Comparison of ENCODE assay signal across 9 mouse cellular contexts in genomic region chr1:132431716-132432115, GRCm38 (mm10). TPM values are rescaled to one million over a fixed set of nuclear protein-coding genes. Genes with fewer than 3 reads are reported as not detected.
DNase-seq lines count a peak whose midpoint lies in the region; ATAC-seq lines count a peak whose summit lies in the region.
"Had no signal": no experiment of that assay in that cellular context is flagged by ENCODE, and none has a peak within 500 bp of the region (broad histone marks: within the 10 kb centered on the region; RNA-seq: fewer than 3 reads in every experiment).

No protein-coding gene starts in this region.

- H3K4me1 ChIP-seq in neural tube, embryonic 13.5 days (replicated peaks): peaks cover 42% of the 10 kb centered on the region
- H3K4me1 ChIP-seq in neural tube, embryonic 15.5 days: peaks cover 26% of the 10 kb centered on the region
- H3K4me1 ChIP-seq in liver, embryonic 11.5 days (replicated peaks; ENCODE audit: control insufficient read depth, insufficient read depth, low read length): no peaks in the 10 kb centered on the region

- intact Hi-C loops in left cerebral cortex, postnatal 10 days (cut with DNase I): loop anchor here (5.0 kb wide), 1 partner anchor 39 kb away; the partner anchor contains the start of gene Tmcc2

- H3K27ac ChIP-seq in neural tube, embryonic 13.5 days (replicated peaks): peak overlapping the region; percentile 25; the same call in 1 of the 2 replicates
- H3K27ac ChIP-seq in neural tube, embryonic 15.5 days (replicated peaks): no peak overlapping the region; the same call in 1 of the 2 replicates
- no peak overlapping the region for H3K27ac ChIP-seq in liver, embryonic 11.5 days (ENCODE audit: low read depth, low read length)
- H3K27ac ChIP-seq: heart, embryonic 15.5 days had no signal

- H3K4me2 ChIP-seq in neural tube, embryonic 13.5 days: no peak overlapping the region
- no peak overlapping the region for H3K4me2 ChIP-seq in neural tube, embryonic 15.5 days
- H3K4me2 ChIP-seq in liver, embryonic 11.5 days: no peak overlapping the region
- H3K4me2 ChIP-seq: heart, embryonic 15.5 days had no signal

- WGBS in neural tube, embryonic 13.5 days: 62% methylated on average over 9 of the region's 9 CpGs
- WGBS in neural tube, embryonic 15.5 days: 49% methylated on average over 9 of the region's 9 CpGs
- WGBS in liver, embryonic 11.5 days: 73% methylated on average over 9 of the region's 9 CpGs

- DNase-seq in adrenal gland, postnatal 25 days: peak; percentile 24
- DNase-seq in adrenal gland, adult 2 months: no peak
- peak; percentile 38 for DNase-seq in gastrocnemius, postnatal 25 days
- DNase-seq in left cerebral cortex, postnatal 10 days (ENCODE audit: extremely low spot score in 1 of 2, low spot score in 2 of 2): peak; percentile 22 to 41
- no peak for DNase-seq in liver, embryonic 11.5 days (ENCODE audit: low spot score)
- DNase-seq in ovary, postnatal 10 days (ENCODE audit: low spot score): no peak

- ATAC-seq in neural tube, embryonic 13.5 days (ENCODE audit: low read depth): peak; percentile 38; the same call in 1 of the 2 replicates
- ATAC-seq in neural tube, embryonic 15.5 days (ENCODE audit: low FRiP score): no peak
- ATAC-seq in liver, embryonic 11.5 days (replicated peaks; ENCODE audit: low FRiP score): no peak

- no peak overlapping the region for H3K9ac ChIP-seq in neural tube, embryonic 13.5 days
- no peak overlapping the region for H3K9ac ChIP-seq in neural tube, embryonic 15.5 days (replicated peaks)
- H3K9ac ChIP-seq in liver, embryonic 11.5 days (ENCODE audit: low read depth, low read length): no peak overlapping the region
- H3K9ac ChIP-seq: heart, embryonic 15.5 days had no signal

- H3K4me3 ChIP-seq in neural tube, embryonic 13.5 days: no peak overlapping the region
- no peak overlapping the region for H3K4me3 ChIP-seq in neural tube, embryonic 15.5 days (replicated peaks)
- H3K4me3 ChIP-seq in liver, embryonic 11.5 days (ENCODE audit: low read depth, low read length): no peak overlapping the region
- H3K4me3 ChIP-seq: heart, embryonic 15.5 days had no signal

- H3K27me3 ChIP-seq in neural tube, embryonic 13.5 days: no peaks in the 10 kb centered on the region
- no peaks in the 10 kb centered on the region for H3K27me3 ChIP-seq in neural tube, embryonic 15.5 days (replicated peaks)
- no peaks in the 10 kb centered on the region for H3K27me3 ChIP-seq in liver, embryonic 11.5 days (replicated peaks; ENCODE audit: control insufficient read depth, insufficient read depth, low read length)
- H3K27me3 ChIP-seq: heart, embryonic 15.5 days had no signal

- H3K36me3 ChIP-seq in neural tube, embryonic 13.5 days: 0 out of 2 replicates have a peak, but pooled peaks cover 4% of the 10 kb centered on the region
- H3K36me3 ChIP-seq in neural tube, embryonic 15.5 days: 0 out of 2 replicates have a peak, but pooled peaks cover 7% of the 10 kb centered on the region
- H3K36me3 ChIP-seq in liver, embryonic 11.5 days (ENCODE audit: control insufficient read depth, insufficient read depth, low read length): 0 out of 2 replicates have a peak, but pooled peaks cover 2% of the 10 kb centered on the region

- H3K9me3 ChIP-seq in neural tube, embryonic 13.5 days: no peaks in the 10 kb centered on the region
- H3K9me3 ChIP-seq in neural tube, embryonic 15.5 days (replicated peaks): no peaks in the 10 kb centered on the region
- H3K9me3 ChIP-seq in liver, embryonic 11.5 days (ENCODE audit: control insufficient read depth, low read length): no peaks in the 10 kb centered on the region
- H3K9me3 ChIP-seq: heart, embryonic 15.5 days had no signal

RNA-seq across cellular contexts. Expression of gene Dstyk, which starts 14.4 kb away (rescaled TPM):
- total RNA-seq in adrenal gland, postnatal 25 days (2021): 20.7 and 26.8 TPM in 2 replicates
- 10 to 100 TPM; 19.9 to 23.7 TPM for total RNA-seq in adrenal gland, adult 2 months (2021)
- 11.7 and 15.5 TPM in 2 replicates for polyA plus RNA-seq in adrenal gland, adult 2 months (2012; rRNA removed)
- polyA plus RNA-seq in neural tube, embryonic 13.5 days (2015; fragmentation: Nextera tagmentation; extraction: Ambion mirVana): 9.2 and 9.8 TPM in 2 replicates
- polyA plus RNA-seq in neural tube, embryonic 15.5 days (2015; fragmentation: Nextera tagmentation; extraction: Ambion mirVana): 8.4 and 9.2 TPM in 2 replicates
- total RNA-seq in gastrocnemius, postnatal 25 days (2021): 1 to 10 TPM; 9.2 to 10.0 TPM
- total RNA-seq in left cerebral cortex, postnatal 10 days (2021): 10 to 100 TPM; 27.2 to 28.4 TPM
- 7.2 TPM in 2 replicates for polyA plus RNA-seq in liver, embryonic 11.5 days (2014; fragmentation: Nextera tagmentation; extraction: Ambion mirVana)

RNA-seq across cellular contexts. Expression of gene Tmcc2, which starts 40.6 kb away (rescaled TPM):
- 8.4 and 8.6 TPM in 2 replicates for total RNA-seq in adrenal gland, postnatal 25 days (2021)
- total RNA-seq in adrenal gland, adult 2 months (2021): 10 to 100 TPM in 1 of 2 experiments, 1 to 10 TPM in 1; 6.4 to 11.2 TPM
- polyA plus RNA-seq in adrenal gland, adult 2 months (2012; rRNA removed): 12.2 and 15.4 TPM in 2 replicates
- polyA plus RNA-seq in neural tube, embryonic 13.5 days (2015; fragmentation: Nextera tagmentation; extraction: Ambion mirVana): 32.2 and 33.9 TPM in 2 replicates
- 28.5 and 33.2 TPM in 2 replicates for polyA plus RNA-seq in neural tube, embryonic 15.5 days (2015; fragmentation: Nextera tagmentation; extraction: Ambion mirVana)
- 10 to 100 TPM; 23.3 to 25.1 TPM for total RNA-seq in gastrocnemius, postnatal 25 days (2021)
- 100 to 1,000 TPM; 141 to 143 TPM for total RNA-seq in left cerebral cortex, postnatal 10 days (2021)
- 24.6 and 28.1 TPM in 2 replicates for polyA plus RNA-seq in liver, embryonic 11.5 days (2014; fragmentation: Nextera tagmentation; extraction: Ambion mirVana)

RNA-seq across cellular contexts. Expression of gene Rbbp5, which starts 45.4 kb away (rescaled TPM):
- total RNA-seq in adrenal gland, postnatal 25 days (2021): 36.5 and 42.1 TPM in 2 replicates
- total RNA-seq in adrenal gland, adult 2 months (2021): 10 to 100 TPM; 33.1 to 40.2 TPM
- polyA plus RNA-seq in adrenal gland, adult 2 months (2012; rRNA removed): 4.5 and 5.0 TPM in 2 replicates
- polyA plus RNA-seq in neural tube, embryonic 13.5 days (2015; fragmentation: Nextera tagmentation; extraction: Ambion mirVana): 48.9 and 49.5 TPM in 2 replicates
- polyA plus RNA-seq in neural tube, embryonic 15.5 days (2015; fragmentation: Nextera tagmentation; extraction: Ambion mirVana): 42.6 and 42.8 TPM in 2 replicates
- 10 to 100 TPM; 17.6 to 21.4 TPM for total RNA-seq in gastrocnemius, postnatal 25 days (2021)
- total RNA-seq in left cerebral cortex, postnatal 10 days (2021): 10 to 100 TPM; 29.4 to 37.4 TPM
- 46.6 and 53.8 TPM in 2 replicates for polyA plus RNA-seq in liver, embryonic 11.5 days (2014; fragmentation: Nextera tagmentation; extraction: Ambion mirVana)

Comparison
In these comparisons a context has a peak if more than half of its experiments do, and no peak if none do; other contexts are left out.
1. DNase-seq: peak in adrenal gland, postnatal 25 days (single experiment), gastrocnemius, postnatal 25 days (single experiment) and left cerebral cortex, postnatal 10 days (2 of 2); none in adrenal gland, adult 2 months (single experiment), liver, embryonic 11.5 days (single experiment) and ovary, postnatal 10 days (single experiment).
2. RNA of gene Tmcc2, which starts 40.6 kb away (total RNA-seq): 141 to 143 TPM in left cerebral cortex, postnatal 10 days; 23.3 to 25.1 TPM in gastrocnemius, postnatal 25 days, 6.4 to 11.2 TPM in adrenal gland, adult 2 months and 8.4 to 8.6 TPM in adrenal gland, postnatal 25 days; every median in the first group is over 4 times any median in the second.